Mouse (Mus musculus) kidney, postnatal 0 days (tissue): ENCODE measurements at regions not wholly inside any gene's neighbourhood (a gene's known extent, or its start where the extent isn't known, plus 50 kb on each side); places are given as distances from the start of the nearest gene placed in this dataset.

ENCODE experiments used
- ATAC-seq: fragments of 200-750 bp; cut with Nextera tagmentation; replicated peaks from 2 replicates; pipeline ENCODE4 v1.8.0; 2017; ENCODE audit warnings: low read depth, moderate number of reproducible peaks, moderate TSS enrichment, moderate library complexity; ENCODE audit not compliant: low FRiP score
- DNase-seq: peaks from one replicate; pipeline ENCODE4 v3.0.0-alpha.2; 2016; ENCODE audit warnings: low spot score
- H3K27ac ChIP-seq: fragments of 300-500 bp; sonication (generic); 2 replicates; pipeline ENCODE4 v1.5.1; 2014; ENCODE audit warnings: mild to moderate bottlenecking
- H3K27me3 ChIP-seq: fragments of 300-500 bp; sonication (generic); 2 replicates; pipeline ENCODE4 v1.6.1; 2014; ENCODE audit warnings: low read length, mixed read lengths; ENCODE audit not compliant: insufficient read depth
- H3K36me3 ChIP-seq: fragments of 300-500 bp; sonication (generic); 2 replicates; pipeline ENCODE4 v1.6.1; 2014; ENCODE audit warnings: low read length, mixed read lengths; ENCODE audit not compliant: insufficient read depth
- H3K4me1 ChIP-seq: fragments of 300-500 bp; sonication (generic); replicated peaks from 2 replicates; pipeline ENCODE4 v1.6.1; 2014; ENCODE audit warnings: antibody characterized with exemption, low read length, mixed read lengths; ENCODE audit not compliant: insufficient read depth
- H3K4me2 ChIP-seq: fragments of 300-500 bp; sonication (generic); 2 replicates; pipeline ENCODE4 v1.6.1; 2014; ENCODE audit warnings: mild to moderate bottlenecking, low read length, moderate library complexity, mixed read lengths
- H3K4me3 ChIP-seq: fragments of 300-500 bp; sonication (generic); replicated peaks from 2 replicates; pipeline ENCODE4 v1.5.1; 2014; ENCODE audit warnings: low read depth, low read length
- H3K9ac ChIP-seq: fragments of 300-500 bp; sonication (generic); 2 replicates; pipeline ENCODE4 v1.6.1; 2014; ENCODE audit warnings: low read depth, low read length
- H3K9me3 ChIP-seq: fragments of 300-500 bp; sonication (generic); replicated peaks from 2 replicates; pipeline ENCODE4 v1.6.1; 2016; ENCODE audit warnings: low read length, inconsistent platforms, mixed read lengths
- CTCF ChIP-seq: IDR thresholded peaks from 2 replicates; pipeline ENCODE4 v1.5.1; 2016; ENCODE audit warnings: antibody characterized with exemption, low read depth, mild to moderate bottlenecking, moderate library complexity
- WGBS: fragments of 180-500 bp; shearing (Covaris S2); extraction: QIAGEN DNeasy Blood & Tissue Kit; methylation state at CpG from one replicate; pipeline ENCODE4 v1.1.7; 2014; 5-methylcytosine and 5-hydroxymethylcytosine counted together

- H3K9ac ChIP-seq: no peak overlapping the region
- ATAC-seq (no peak), DNase-seq (no peak)
- no peaks in the 10 kb centered on the region for H3K36me3 ChIP-seq
- H3K4me1 ChIP-seq: no peaks in the 10 kb centered on the region
- no peaks in the 10 kb centered on the region for H3K9me3 ChIP-seq
- WGBS: 90% methylated on average over 11 of the region's 11 CpGs
- no peak overlapping the region for H3K4me2 ChIP-seq
- H3K4me3 ChIP-seq: no peak overlapping the region
- no peak for TF ChIP-seq CTCF
- H3K27ac ChIP-seq: no peak overlapping the region
- H3K27me3 ChIP-seq: no peaks in the 10 kb centered on the region
Measured at GRCm38 (mm10) chrX:142616189-142616872, 64.9 kb upstream of the Tmem164 start.

DNA sequence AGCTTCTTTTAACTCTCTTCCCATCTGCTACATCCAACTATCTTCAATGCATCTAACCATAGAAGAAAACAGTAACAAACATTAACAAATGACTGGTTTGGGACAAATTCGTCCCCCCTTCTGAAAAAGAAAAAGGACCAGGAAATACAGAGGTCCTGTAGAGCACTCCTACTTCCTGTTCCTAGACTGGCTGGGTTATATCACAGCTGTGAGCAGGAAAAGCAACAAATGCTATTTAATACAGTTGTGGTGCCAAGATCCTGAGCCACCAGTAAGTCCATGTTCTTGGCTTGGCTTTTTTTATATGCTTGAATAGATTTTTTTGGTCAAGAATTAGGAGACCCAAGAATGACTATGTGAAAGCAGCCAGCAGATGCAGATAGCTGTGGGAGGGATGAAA is 62.8 kb upstream of the Tmem164 start:
- no peak overlapping the region for H3K9ac ChIP-seq
- ATAC-seq (no peak), DNase-seq (peak; percentile 61)
- TF ChIP-seq CTCF: no peak
- no peak overlapping the region for H3K4me2 ChIP-seq
- H3K9me3 ChIP-seq: no peaks in the 10 kb centered on the region
- 50% methylated on average over 1 of the region's 1 CpGs for WGBS
- H3K27ac ChIP-seq: no peak overlapping the region
- no peaks in the 10 kb centered on the region for H3K4me1 ChIP-seq
- H3K36me3 ChIP-seq: no peaks in the 10 kb centered on the region
- no peaks in the 10 kb centered on the region for H3K27me3 ChIP-seq
- H3K4me3 ChIP-seq: no peak overlapping the region

DNA sequence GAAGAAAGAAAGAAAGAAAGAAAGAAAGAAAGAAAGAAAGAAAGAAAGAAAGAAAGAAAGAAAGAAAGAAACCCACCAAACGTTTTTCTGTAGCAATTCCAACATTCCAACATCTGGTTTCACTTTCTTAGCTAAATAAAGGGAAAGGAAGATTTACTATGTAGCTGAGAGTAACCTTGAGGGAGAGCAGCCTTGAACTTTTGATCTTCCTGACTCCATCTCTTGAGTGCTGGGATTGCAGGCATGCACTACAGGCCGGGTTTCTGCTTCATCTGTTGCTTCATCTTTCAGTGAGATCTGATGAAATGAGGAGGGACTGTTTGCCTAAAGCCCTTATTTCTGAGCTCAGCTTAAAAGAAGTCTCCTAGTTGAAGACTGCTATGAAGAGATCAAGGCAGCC is 57.8 kb upstream of the Tmem164 start:
- no peaks in the 10 kb centered on the region for H3K27me3 ChIP-seq
- DNase-seq (peak; percentile 73), ATAC-seq (no peak)
- H3K9me3 ChIP-seq: no peaks in the 10 kb centered on the region
- no peak overlapping the region for H3K27ac ChIP-seq
- no peaks in the 10 kb centered on the region for H3K4me1 ChIP-seq
- WGBS: 23% methylated on average over 2 of the region's 2 CpGs
- no peak overlapping the region for H3K9ac ChIP-seq
- no peak overlapping the region for H3K4me3 ChIP-seq
- H3K4me2 ChIP-seq: no peak overlapping the region
- no peaks in the 10 kb centered on the region for H3K36me3 ChIP-seq
- no peak for TF ChIP-seq CTCF

DNA sequence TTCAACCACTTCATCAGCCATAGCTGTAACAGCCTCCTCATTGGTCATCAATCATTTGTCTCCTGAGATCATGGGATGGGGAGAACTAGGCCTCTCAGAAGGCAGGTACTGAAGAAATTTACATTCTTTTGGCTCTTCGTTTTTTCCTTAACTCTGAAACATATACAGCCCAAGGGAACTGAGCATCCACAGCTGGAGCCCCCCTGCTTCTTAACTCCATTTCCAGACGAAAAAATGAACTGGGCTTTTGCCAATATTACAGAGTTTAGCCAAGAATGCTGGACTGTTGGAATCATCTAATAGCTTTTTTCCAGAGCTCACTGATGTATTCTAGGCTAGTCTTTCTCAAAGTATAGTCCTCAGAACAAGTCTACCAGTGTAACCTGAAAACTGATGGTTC is 57.3 kb upstream of the Tmem164 start:
- ATAC-seq: no peak
- WGBS: 43% methylated on average over 2 of the region's 2 CpGs
- Histone ChIP-seq H3K36me3 (no peaks in the 10 kb centered on the region), H3K4me3 (no peak overlapping the region), H3K9me3 (no peaks in the 10 kb centered on the region), H3K4me1 (no peaks in the 10 kb centered on the region), H3K4me2 (no peak overlapping the region), H3K27ac (no peak overlapping the region), H3K9ac (no peak overlapping the region), H3K27me3 (no peaks in the 10 kb centered on the region)
- peak; percentile 59 for DNase-seq
- TF ChIP-seq CTCF: no peak
